Mouse (Mus musculus) lung, postnatal 4 days (tissue): ENCODE measurements around the gene Cgnl1.

ENCODE experiments used
- DNase-seq, 2 experiments: peaks; one replicate each; pipeline ENCODE4 v3.0.0; 2021

Gene Cgnl1

GRCm38 (mm10) chr9:71709199-71709598 lies 62.2 kb downstream of the Cgnl1 start:
- DNase-seq, result no peak

GRCm38 (mm10) chr9:71707989-71708388 lies 63.4 kb downstream of the Cgnl1 start:
- DNase-seq, result no peak

GRCm38 (mm10) chr9:71704332-71705014 lies 66.9 kb downstream of the Cgnl1 start:
- DNase-seq, result no peak

- DNase-seq, result no peak
These were observed 72.3 kb downstream of the Cgnl1 start for GRCm38 (mm10) chr9:71699087-71699486.

- no peak for DNase-seq
These were observed 73.3 kb downstream of the Cgnl1 start for GRCm38 (mm10) chr9:71698116-71698515.

GRCm38 (mm10) chr9:71697189-71697588 lies 74.2 kb downstream of the Cgnl1 start:
- DNase-seq, result no peak

GRCm38 (mm10) chr9:71696762-71697161 lies 74.6 kb downstream of the Cgnl1 start:
- no peak for DNase-seq

GRCm38 (mm10) chr9:71695133-71695532 lies 76.3 kb downstream of the Cgnl1 start:
- DNase-seq, result no peak

GRCm38 (mm10) chr9:71694223-71694622 lies 77.2 kb downstream of the Cgnl1 start:
- DNase-seq, result no peak

- no peak for DNase-seq
These were observed 77.6 kb downstream of the Cgnl1 start for GRCm38 (mm10) chr9:71693771-71694170.

- DNase-seq, result no peak
These were observed 79.2 kb downstream of the Cgnl1 start for GRCm38 (mm10) chr9:71692165-71692564.

- no peak for DNase-seq
These were observed 81.9 kb downstream of the Cgnl1 start for GRCm38 (mm10) chr9:71689369-71690073.

- DNase-seq, result no peak
These were observed 84.9 kb downstream of the Cgnl1 start for GRCm38 (mm10) chr9:71686463-71686862.

GRCm38 (mm10) chr9:71684772-71685171 lies 86.6 kb downstream of the Cgnl1 start:
- DNase-seq, result no peak

- no peak for DNase-seq
These were observed 91.0 kb downstream of the Cgnl1 start for GRCm38 (mm10) chr9:71680381-71680780.

GRCm38 (mm10) chr9:71679103-71679815 lies 92.1 kb downstream of the Cgnl1 start:
- peak; percentile 42 to 53 for DNase-seq

GRCm38 (mm10) chr9:71676988-71677688 lies 94.3 kb downstream of the Cgnl1 start:
- DNase-seq, result no peak

GRCm38 (mm10) chr9:71675799-71676414 lies 95.5 kb downstream of the Cgnl1 start:
- no peak for DNase-seq

GRCm38 (mm10) chr9:71675216-71675615 lies 96.2 kb downstream of the Cgnl1 start:
- DNase-seq, result no peak

GRCm38 (mm10) chr9:71674476-71674875 lies 96.9 kb downstream of the Cgnl1 start:
- no peak for DNase-seq

GRCm38 (mm10) chr9:71672495-71672894 lies 98.9 kb downstream of the Cgnl1 start:
- DNase-seq, result no peak

GRCm38 (mm10) chr9:71670677-71671076 lies 100.7 kb downstream of the Cgnl1 start:
- DNase-seq, result no peak

- peak; percentile 70 to 82 for DNase-seq
These were observed 103.8 kb downstream of the Cgnl1 start for GRCm38 (mm10) chr9:71667616-71668015.
